Mouse (Mus musculus) hindbrain, embryonic 11.5 days (tissue): ENCODE data around the gene Stap2. TPM values are rescaled to one million over a fixed set of nuclear protein-coding genes. Genes with fewer than 3 reads are reported as not detected.

Experiments used
- ATAC-seq: fragments of 200-750 bp; cut with Nextera tagmentation; 2 replicates; pipeline ENCODE4 v1.8.0; 2017; ENCODE audit warnings: mild to moderate bottlenecking, moderate TSS enrichment, moderate library complexity; ENCODE audit not compliant: low FRiP score
- DNase-seq: peaks from one replicate; pipeline ENCODE4 v3.0.0-alpha.2; 2015; ENCODE audit warnings: low spot score
- H3K27ac ChIP-seq: fragments of 300-500 bp; sonication (generic); 2 replicates; pipeline ENCODE4 v1.5.1; 2014; ENCODE audit warnings: mild to moderate bottlenecking, low read depth, low read length
- H3K27me3 ChIP-seq: fragments of 300-500 bp; sonication (generic); 2 replicates; pipeline ENCODE4 v1.6.1; 2014; ENCODE audit warnings: mild to moderate bottlenecking, low read length, moderate library complexity, mixed read lengths; ENCODE audit not compliant: control insufficient read depth, insufficient read depth
- H3K36me3 ChIP-seq: fragments of 300-500 bp; sonication (generic); 2 replicates; pipeline ENCODE4 v1.6.1; 2014; ENCODE audit warnings: mild to moderate bottlenecking, low read length, moderate library complexity, mixed read lengths; ENCODE audit not compliant: control insufficient read depth, insufficient read depth
- H3K4me1 ChIP-seq: fragments of 300-500 bp; sonication (generic); replicated peaks from 2 replicates; pipeline ENCODE4 v1.6.1; 2014; ENCODE audit warnings: low read length, mixed read lengths; ENCODE audit not compliant: control insufficient read depth, insufficient read depth
- H3K4me2 ChIP-seq: fragments of 300-500 bp; sonication (generic); replicated peaks from 2 replicates; pipeline ENCODE4 v1.6.1; 2014; ENCODE audit warnings: mild to moderate bottlenecking, low read depth, low read length
- H3K4me3 ChIP-seq: fragments of 300-500 bp; sonication (generic); 2 replicates; pipeline ENCODE4 v1.5.1; 2014; ENCODE audit warnings: low read depth, low read length
- H3K9ac ChIP-seq: fragments of 300-500 bp; sonication (generic); 2 replicates; pipeline ENCODE4 v1.6.1; 2014; ENCODE audit warnings: low read depth, low read length
- H3K9me3 ChIP-seq: fragments of 300-500 bp; sonication (generic); 2 replicates; pipeline ENCODE4 v1.6.1; 2016; ENCODE audit warnings: low read length; ENCODE audit not compliant: control insufficient read depth
- WGBS: fragments of 180-500 bp; shearing (Covaris S2); extraction: QIAGEN DNeasy Blood & Tissue Kit; methylation state at CpG from one replicate; pipeline ENCODE4 v1.1.7; 2014; 5-methylcytosine and 5-hydroxymethylcytosine counted together
- polyA plus RNA-seq: library from polyadenylated mRNA; unstranded; fragments of >200 nt; fragmentation: Nextera tagmentation; extraction: Ambion mirVana; gene quantifications from 2 replicates; pipeline ENCODE4 v1.2.1, GENCODE M21; 2014

Stap2 gene
- polyA plus RNA-seq, 1 experiment from 2014 or later = 6.3 TPM

DNA sequence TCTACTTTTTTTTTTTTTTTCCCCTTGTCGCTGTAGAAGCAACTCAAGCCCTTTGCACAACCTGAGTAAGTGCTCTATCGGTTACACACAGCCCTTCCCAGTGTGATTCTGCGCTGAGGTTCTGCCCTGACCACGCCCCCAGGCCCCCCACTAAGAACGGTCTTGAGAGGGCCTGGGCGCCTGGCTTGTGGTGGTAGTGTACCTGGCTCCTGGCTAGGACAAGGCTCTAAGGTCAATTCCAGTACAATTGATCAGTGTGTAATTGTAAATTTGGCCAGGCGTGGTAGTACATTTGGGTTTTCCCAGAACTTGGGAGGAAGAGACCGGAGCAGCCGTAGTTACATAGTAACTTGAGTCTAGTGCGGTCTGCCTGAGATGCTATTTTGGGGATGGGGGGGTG lies 1.6 kb upstream of the Stap2 start:
- no peak overlapping the region for H3K9ac ChIP-seq
- H3K4me1 ChIP-seq = peaks cover 8% of the 10 kb centered on the region; the same call in 1 of the 2 replicates
- H3K27ac ChIP-seq = no peak overlapping the region
- no peaks in the 10 kb centered on the region for H3K36me3 ChIP-seq
- no peaks in the 10 kb centered on the region for H3K9me3 ChIP-seq
- DNase-seq = no peak
- H3K4me3 ChIP-seq = no peak overlapping the region
- WGBS = 46% methylated on average over 10 of the region's 10 CpGs
- no peak for ATAC-seq
- no peaks in the 10 kb centered on the region for H3K27me3 ChIP-seq
- H3K4me2 ChIP-seq = no peak overlapping the region

DNA sequence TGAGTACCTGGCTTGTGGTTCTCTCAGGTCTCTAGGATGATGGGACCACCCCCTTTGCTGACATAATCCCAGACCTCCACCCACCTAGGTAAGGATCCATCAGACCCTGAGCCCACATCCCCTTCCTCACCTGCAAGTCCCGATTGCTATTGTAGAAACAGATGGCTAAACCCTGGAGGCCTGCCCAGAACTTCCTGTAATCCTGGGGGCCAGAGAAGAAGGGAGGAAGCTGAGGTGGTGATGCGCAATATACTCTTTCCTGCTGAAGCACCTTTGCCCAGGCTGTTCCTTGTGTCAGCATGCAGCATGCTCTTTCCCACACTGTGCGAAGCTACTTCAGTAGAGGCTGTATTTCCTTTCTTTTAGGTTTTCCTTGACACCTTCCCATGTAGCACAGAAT lies 2.4 kb downstream of the Stap2 start:
- H3K27ac ChIP-seq = no peak overlapping the region
- H3K4me2 ChIP-seq = no peak overlapping the region
- DNase-seq = no peak
- no peak overlapping the region for H3K4me3 ChIP-seq
- 0 out of 2 replicates have a peak, but pooled peaks cover 2% of the 10 kb centered on the region for H3K27me3 ChIP-seq
- WGBS = 87% methylated on average over 3 of the region's 3 CpGs
- no peaks in the 10 kb centered on the region for H3K36me3 ChIP-seq
- H3K4me1 ChIP-seq = no peaks in the 10 kb centered on the region
- no peak for ATAC-seq
- H3K9ac ChIP-seq = no peak overlapping the region
- H3K9me3 ChIP-seq = no peaks in the 10 kb centered on the region

DNA sequence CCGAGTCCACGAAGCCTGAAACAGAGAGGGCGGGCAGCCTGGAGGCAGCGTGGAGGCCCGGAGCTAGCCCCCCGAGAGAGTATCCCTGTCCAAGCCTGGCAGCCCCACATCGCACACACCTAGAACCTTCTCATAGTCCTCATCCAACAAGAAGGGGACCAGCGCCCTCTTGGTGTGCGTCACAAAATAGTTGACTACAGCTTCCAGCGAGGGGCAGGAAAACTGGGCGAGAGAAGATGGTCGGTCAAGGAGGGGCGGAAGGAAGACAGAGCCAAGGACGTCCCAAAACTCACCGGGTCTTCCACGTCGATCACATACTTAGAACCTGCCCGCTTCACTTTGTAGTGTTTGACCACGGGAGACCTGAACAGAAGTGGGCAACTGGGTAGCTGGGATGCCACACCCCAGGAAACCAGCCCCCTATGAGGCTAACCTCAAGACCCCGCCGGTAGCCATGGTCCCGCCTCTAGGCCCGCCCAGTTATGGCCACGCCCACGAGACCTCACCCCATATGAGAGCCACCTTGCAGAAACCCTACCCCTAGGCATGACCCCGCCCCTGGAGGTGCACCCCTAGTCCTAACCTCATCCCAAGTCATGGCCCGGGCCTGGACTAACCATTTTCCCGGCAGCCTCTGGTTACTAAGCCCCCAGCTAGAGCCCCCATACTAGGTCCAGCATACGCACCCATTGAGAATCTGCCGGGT lies 5.4 kb downstream of the Stap2 start:
- Histone ChIP-seq H3K36me3 (no peaks in the 10 kb centered on the region), H3K4me3 (no peak overlapping the region; the same call in 1 of the 2 replicates), H3K9me3 (no peaks in the 10 kb centered on the region), H3K4me2 (no peak overlapping the region; the same call in 1 of the 2 replicates), H3K9ac (no peak overlapping the region), H3K27me3 (0 out of 2 replicates have a peak, but pooled peaks cover 2% of the 10 kb centered on the region), H3K27ac (no peak overlapping the region), H3K4me1 (no peaks in the 10 kb centered on the region)
- WGBS = 6% methylated on average over 30 of the region's 30 CpGs
- no peak for DNase-seq
- ATAC-seq = peak; percentile 31

DNA sequence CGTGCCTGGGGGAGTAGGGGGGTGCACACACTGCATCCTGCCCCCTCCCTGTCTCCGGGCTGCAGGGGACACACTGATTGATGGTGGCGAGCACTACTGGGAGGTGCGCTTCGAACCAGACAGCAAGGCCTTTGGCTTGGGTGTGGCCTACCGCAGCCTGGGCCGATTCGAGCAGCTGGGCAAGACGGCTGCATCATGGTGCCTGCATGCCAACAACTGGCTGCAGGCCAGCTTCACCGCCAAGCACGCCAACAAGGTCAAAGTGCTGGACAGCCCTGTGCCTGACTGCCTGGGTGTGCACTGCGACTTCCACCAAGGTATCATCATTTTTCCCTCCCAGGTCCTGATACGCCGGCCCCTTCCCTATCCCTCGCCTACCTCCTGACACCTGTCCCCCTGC lies 9.4 kb downstream of the Stap2 start:
- ATAC-seq (no peak), DNase-seq (no peak)
- 0 out of 2 replicates have a peak, but pooled peaks cover under 1% of the 10 kb centered on the region for H3K27me3 ChIP-seq
- no peaks in the 10 kb centered on the region for H3K36me3 ChIP-seq
- H3K4me2 ChIP-seq = no peak overlapping the region
- no peak overlapping the region for H3K9ac ChIP-seq
- H3K4me1 ChIP-seq = no peaks in the 10 kb centered on the region
- no peaks in the 10 kb centered on the region for H3K9me3 ChIP-seq
- no peak overlapping the region for H3K4me3 ChIP-seq
- no peak overlapping the region for H3K27ac ChIP-seq
- 82% methylated on average over 15 of the region's 15 CpGs for whole genome bisulfite sequencing

DNA sequence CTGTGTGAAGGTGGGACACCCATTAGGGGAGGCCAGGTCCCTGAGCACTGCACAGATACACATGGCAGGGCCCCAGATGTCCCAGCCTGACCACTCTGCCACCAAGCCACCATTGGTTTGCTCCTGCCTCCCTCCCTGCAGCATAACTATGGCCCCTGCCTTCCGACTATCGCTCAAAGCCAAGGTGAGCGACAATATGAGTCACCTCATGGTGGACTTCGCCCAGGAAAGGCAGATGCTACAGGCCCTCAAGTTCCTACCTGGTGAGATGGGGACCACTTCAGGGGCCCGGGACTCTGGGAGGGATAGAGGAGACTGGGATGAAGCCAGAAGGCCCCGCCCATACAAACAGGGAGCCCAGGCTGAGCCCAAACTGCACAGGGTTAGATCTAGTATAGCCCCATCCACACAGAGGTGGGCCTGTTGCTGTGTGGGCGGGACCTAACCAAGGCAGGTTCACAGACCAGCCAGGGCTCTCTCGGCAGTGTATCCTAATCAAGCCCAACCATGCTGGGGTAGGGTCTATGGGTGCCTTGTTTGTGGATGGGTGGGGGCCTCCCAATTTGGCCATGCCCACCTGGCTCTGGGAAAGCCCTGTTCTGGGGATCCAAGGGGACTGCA lies 15.0 kb downstream of the Stap2 start:
- Histone ChIP-seq H3K9ac (no peak overlapping the region), H3K9me3 (no peaks in the 10 kb centered on the region), H3K27ac (no peak overlapping the region), H3K4me3 (no peak overlapping the region), H3K4me1 (peaks cover 3% of the 10 kb centered on the region; the same call in 1 of the 2 replicates), H3K36me3 (no peaks in the 10 kb centered on the region), H3K4me2 (no peak overlapping the region), H3K27me3 (no peaks in the 10 kb centered on the region)
- 84% methylated on average over 8 of the region's 8 CpGs for WGBS
- no peak for DNase-seq
- ATAC-seq = no peak

DNA sequence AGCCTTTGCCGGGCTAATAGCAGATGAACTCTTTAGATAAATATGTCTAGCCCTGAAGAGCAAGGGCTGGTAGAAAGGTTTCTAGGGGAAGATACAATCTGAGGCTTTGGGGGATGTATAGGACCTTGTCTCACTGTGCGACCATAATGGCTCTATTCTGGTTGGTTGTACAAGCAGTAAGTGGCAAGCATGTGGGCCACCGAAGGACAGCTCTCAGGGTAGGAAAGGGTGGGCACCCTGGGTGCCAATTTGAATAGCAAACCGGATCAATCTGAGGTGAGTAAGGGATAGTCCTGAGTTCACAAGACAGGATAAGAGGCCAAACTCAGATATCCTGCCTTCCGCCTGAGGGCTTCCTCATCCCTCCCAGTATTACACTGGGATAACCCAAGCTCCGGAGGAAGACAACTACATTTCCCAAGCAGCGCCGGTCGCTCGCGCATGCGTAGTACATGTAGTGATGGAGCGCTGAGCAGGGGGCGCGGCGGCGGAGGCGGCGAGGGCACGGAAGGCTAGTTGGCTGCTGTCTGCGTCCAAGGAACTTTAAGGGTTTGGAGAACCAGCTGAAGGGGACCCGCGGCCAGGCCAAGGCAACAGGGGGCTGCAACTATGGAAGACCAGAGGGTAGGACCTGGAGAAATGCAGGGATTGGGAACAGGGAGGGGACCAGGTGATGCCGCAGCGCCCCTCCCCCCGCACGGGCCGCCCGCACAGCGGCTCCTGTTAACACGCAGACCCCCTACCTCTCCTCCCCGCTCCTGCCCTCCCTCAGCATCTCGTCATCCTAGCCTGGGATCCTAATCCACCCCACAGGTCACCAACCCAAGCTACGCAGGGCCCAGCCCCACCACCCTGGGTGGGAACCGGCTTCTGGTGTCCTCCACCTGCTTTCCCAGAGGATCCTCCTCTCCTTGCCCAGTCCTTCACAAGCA lies 19.1 kb downstream of the Stap2 start, which contains the start of gene Fsd1:
Fsd1 (plus strand) TSS at position 480 of the 932 bp plus-strand sequence.
- Histone ChIP-seq H3K4me1 (peaks cover 3% of the 10 kb centered on the region; the same call in 1 of the 2 replicates), H3K27me3 (no peaks in the 10 kb centered on the region), H3K27ac (no peak within 1 kb of the TSS), H3K36me3 (no peaks in the 10 kb centered on the region), H3K4me3 (peak within 1 kb of the TSS; percentile 80), H3K4me2 (peak within 1 kb of the TSS; percentile 86), H3K9me3 (no peaks in the 10 kb centered on the region), H3K9ac (peak within 1 kb of the TSS; percentile 74)
- peak; percentile 90 for ATAC-seq
- 14% methylated on average over 28 of the region's 35 CpGs for WGBS
- DNase-seq = peak; percentile 87

DNA sequence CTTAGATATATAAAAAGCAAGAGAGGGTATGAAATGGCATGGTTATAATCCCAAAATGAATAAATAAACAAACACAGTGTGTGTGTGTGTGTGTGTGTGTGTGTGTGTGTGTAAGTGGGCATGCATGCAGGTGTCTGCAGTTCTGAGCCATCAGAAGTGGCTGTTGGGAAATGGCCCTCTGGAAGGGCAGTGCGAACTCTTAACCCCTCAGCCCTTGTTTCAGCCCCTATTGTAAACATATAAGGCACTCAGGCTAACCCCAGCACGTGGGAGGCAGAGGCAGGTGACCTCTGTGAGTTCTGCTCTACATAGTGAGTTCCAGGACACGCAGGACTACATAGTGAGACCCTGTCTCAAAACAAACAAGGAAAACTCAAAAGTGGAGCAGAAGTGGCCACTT lies 28.1 kb downstream of the Stap2 start:
- Histone ChIP-seq H3K27ac (no peak overlapping the region), H3K36me3 (0 out of 2 replicates have a peak, but pooled peaks cover 2% of the 10 kb centered on the region), H3K4me3 (no peak overlapping the region), H3K9me3 (no peaks in the 10 kb centered on the region), H3K4me1 (peaks cover 4% of the 10 kb centered on the region), H3K27me3 (no peaks in the 10 kb centered on the region), H3K4me2 (no peak overlapping the region), H3K9ac (0 out of 2 replicates have a peak overlapping the region, but pooled peaks have one; percentile 24)
- DNase-seq = no peak
- no peak for ATAC-seq
- WGBS = 41% methylated on average over 3 of the region's 3 CpGs

DNA sequence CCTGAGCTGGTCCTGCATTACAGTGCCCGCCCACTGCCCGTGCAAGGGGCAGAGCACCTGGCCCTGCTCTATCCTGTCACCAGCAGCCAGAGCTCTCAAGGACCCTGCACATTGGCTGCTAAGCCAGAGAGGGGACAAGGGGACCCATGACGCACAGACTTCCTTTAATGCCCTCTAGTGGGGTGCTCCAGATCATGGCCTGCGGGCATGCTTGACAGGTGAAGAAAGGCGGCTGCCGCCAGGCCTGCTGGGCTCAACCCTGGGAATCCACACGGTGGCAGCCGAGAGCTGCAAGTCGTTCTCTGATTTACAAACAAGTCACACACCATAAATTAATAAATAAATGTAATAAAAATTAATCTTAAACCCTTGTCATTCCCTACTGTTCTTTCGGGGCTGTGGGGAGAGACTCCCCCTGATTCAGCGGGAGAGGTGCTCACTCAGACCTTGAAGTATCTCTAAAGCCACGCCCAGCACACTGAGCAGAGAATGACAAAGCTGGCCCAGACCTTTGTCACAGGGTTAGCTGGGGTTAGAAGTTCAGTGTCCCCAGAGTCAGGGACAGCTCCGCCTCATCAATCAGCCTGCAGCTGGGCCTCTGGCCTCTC lies 29.0 kb downstream of the Stap2 start:
- Histone ChIP-seq H3K36me3 (0 out of 2 replicates have a peak, but pooled peaks cover 2% of the 10 kb centered on the region), H3K4me3 (no peak overlapping the region), H3K4me2 (no peak overlapping the region), H3K9ac (0 out of 2 replicates have a peak overlapping the region, but pooled peaks have one; percentile 24), H3K27me3 (no peaks in the 10 kb centered on the region), H3K4me1 (peaks cover 6% of the 10 kb centered on the region), H3K9me3 (no peaks in the 10 kb centered on the region), H3K27ac (peak overlapping the region; percentile 54)
- ATAC-seq (peak; percentile 80), DNase-seq (peak; percentile 84)
- WGBS = 16% methylated on average over 13 of the region's 13 CpGs
